Mouse (Mus musculus) liver, embryonic 14.5 days (tissue): ENCODE data around the gene Rbms3. TPM values are rescaled to one million over a fixed set of nuclear protein-coding genes. Genes with fewer than 3 reads are reported as not detected.

Experiments used
- ATAC-seq: fragments of 200-750 bp; cut with Nextera tagmentation; 2 replicates; pipeline ENCODE4 v1.8.0; 2017; ENCODE audit warnings: moderate number of reproducible peaks, mild to moderate bottlenecking, moderate library complexity; ENCODE audit not compliant: insufficient read depth
- DNase-seq, 3 experiments: peaks; one replicate each; pipeline ENCODE4 v3.0.0-alpha.2; 2012 to 2013; ENCODE audit warnings: low read depth in 3 of 3, low spot score in 3 of 3
- H3K27ac ChIP-seq: fragments of 300-500 bp; sonication (generic); 2 replicates; pipeline ENCODE4 v1.5.1; 2014; ENCODE audit warnings: moderate library complexity, mild to moderate bottlenecking, control low read depth, inconsistent platforms
- H3K27me3 ChIP-seq: fragments of 300-500 bp; sonication (generic); 2 replicates; pipeline ENCODE4 v1.6.1; 2014; ENCODE audit warnings: mild to moderate bottlenecking, low read length, moderate library complexity; ENCODE audit not compliant: control insufficient read depth, insufficient read depth
- H3K36me3 ChIP-seq: fragments of 300-500 bp; sonication (generic); replicated peaks from 2 replicates; pipeline ENCODE4 v1.6.1; 2014; ENCODE audit warnings: low read depth; ENCODE audit not compliant: control insufficient read depth, insufficient read depth
- H3K4me1 ChIP-seq, 2 experiments: fragments of 200-500 bp in 1 of 2; fragments of 300-500 bp in 1 of 2; sonication (generic) in 1 of 2; replicated peaks; 2 replicates each; pipeline ENCODE4 v1.6.1; 2012 to 2014; ENCODE audit warnings: antibody characterized with exemption in 1 of 2, inconsistent platforms in 1 of 2, low read length in 1 of 2; ENCODE audit not compliant: control insufficient read depth in 2 of 2, insufficient read depth in 2 of 2
- H3K4me2 ChIP-seq: fragments of 300-500 bp; sonication (generic); 2 replicates; pipeline ENCODE4 v1.6.1; 2014; ENCODE audit warnings: low read depth, mild to moderate bottlenecking, control low read depth, moderate library complexity
- H3K4me3 ChIP-seq, 2 experiments: fragments of 200-500 bp in 1 of 2; fragments of 300-500 bp in 1 of 2; sonication (generic) in 1 of 2; 2 replicates each; pipeline ENCODE4 v1.5.1; 2012 to 2014; ENCODE audit warnings: low read depth in 2 of 2, low read length in 2 of 2, mild to moderate bottlenecking in 2 of 2, control low read depth in 1 of 2, inconsistent platforms in 1 of 2, moderate library complexity in 1 of 2; ENCODE audit not compliant: insufficient read depth in 1 of 2
- H3K9ac ChIP-seq: fragments of 300-500 bp; sonication (generic); replicated peaks from 2 replicates; pipeline ENCODE4 v1.6.1; 2014; ENCODE audit warnings: mild to moderate bottlenecking, control low read depth, moderate library complexity
- H3K9me3 ChIP-seq: fragments of 300-500 bp; sonication (generic); 2 replicates; pipeline ENCODE4 v1.6.1; 2016; ENCODE audit warnings: low read length, mixed read lengths; ENCODE audit not compliant: control insufficient read depth
- CTCF ChIP-seq: IDR thresholded peaks from 2 replicates; pipeline ENCODE4 v1.5.1; 2016; ENCODE audit warnings: antibody characterized with exemption, low read depth, control low read depth
- EP300 ChIP-seq: IDR thresholded peaks from 2 replicates; pipeline ENCODE4 v1.6.1; 2016; ENCODE audit warnings: antibody characterized with exemption, low read depth
- WGBS: fragments of 180-500 bp; shearing (Covaris S2); extraction: QIAGEN DNeasy Blood & Tissue Kit; methylation state at CpG from one replicate; pipeline ENCODE4 v1.1.7; 2014; ENCODE audit not compliant: insufficient replicate concordance; 5-methylcytosine and 5-hydroxymethylcytosine counted together
- polyA plus RNA-seq, 2 experiments: library from polyadenylated mRNA; depleted of rRNA in 1 of 2; stranded (reverse) in 1 of 2; unstranded in 1 of 2; fragments of >200 nt; fragmentation: Nextera tagmentation in 1 of 2; extraction: Ambion mirVana in 1 of 2; gene quantifications; 2 replicates each; pipeline versions ENCODE4 v1.2.1 to v1.2.3; 2012 to 2014

Gene Rbms3
- polyA plus RNA-seq, 2 experiments: 0.88 to 2.4 TPM

DNA sequence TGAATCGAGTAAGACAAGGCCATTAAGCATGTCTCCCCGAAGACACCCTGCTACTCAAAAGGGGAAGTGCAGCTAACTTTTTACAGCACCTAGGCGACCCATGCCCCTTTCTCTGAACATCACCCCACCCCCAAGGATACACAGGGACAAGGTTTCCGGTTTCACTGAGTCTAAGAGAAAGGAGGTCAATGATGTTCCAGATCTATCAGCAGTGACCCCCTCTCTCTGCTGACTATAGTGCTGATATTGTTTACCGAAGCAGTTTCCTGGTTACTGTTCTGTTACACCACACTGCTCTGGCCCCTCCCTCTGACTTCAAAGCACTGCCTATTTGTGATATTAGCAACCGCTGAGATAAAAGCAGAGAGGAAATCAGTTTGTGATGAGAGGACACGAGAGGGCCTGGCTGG lies 229.4 kb downstream of the Rbms3 start:
- no peaks in the 10 kb centered on the region for H3K36me3 ChIP-seq
- no peaks in the 10 kb centered on the region for H3K27me3 ChIP-seq
- no peak overlapping the region for H3K4me3 ChIP-seq
- no peaks in the 10 kb centered on the region for H3K9me3 ChIP-seq
- DNase-seq (peak in 1 of 3 experiments; percentile 0), ATAC-seq (peak; percentile 64)
- H3K4me1 ChIP-seq: peaks cover 0 to 13% of the 10 kb centered on the region in 2 experiments; a peak in 2 of 4 replicates
- H3K9ac ChIP-seq: no peak overlapping the region
- no peak overlapping the region for H3K27ac ChIP-seq
- no peak for TF ChIP-seq EP300
- no peak for TF ChIP-seq CTCF
- WGBS: 1% methylated on average over 7 of the region's 7 CpGs
- H3K4me2 ChIP-seq: no peak overlapping the region

GRCm38 (mm10) chr9:117397071-117397470 lies 232.6 kb downstream of the Rbms3 start:
- ATAC-seq: no peak

DNA sequence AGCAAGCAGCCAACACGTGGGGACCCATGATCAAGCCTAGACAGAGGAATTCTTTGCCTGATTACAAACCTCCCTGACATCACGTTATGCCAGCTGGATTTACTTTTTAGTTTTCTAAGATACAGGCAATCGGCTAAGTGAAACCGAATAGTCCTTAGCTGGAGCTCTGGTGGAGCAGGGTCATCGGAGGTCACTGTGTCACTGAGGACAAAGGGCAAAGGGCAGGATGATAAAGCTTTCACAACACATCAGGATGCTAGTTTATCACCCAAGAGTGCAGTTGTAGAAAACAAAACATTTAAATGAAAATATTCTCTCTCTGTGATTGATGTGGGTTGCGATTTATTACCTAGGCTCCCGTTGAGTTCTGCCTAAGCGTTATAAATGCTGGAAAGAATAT lies 233.1 kb downstream of the Rbms3 start:
- Histone ChIP-seq H3K9me3 (no peaks in the 10 kb centered on the region), H3K27me3 (no peaks in the 10 kb centered on the region), H3K36me3 (no peaks in the 10 kb centered on the region), H3K27ac (no peak overlapping the region), H3K4me2 (no peak overlapping the region), H3K9ac (no peak overlapping the region), H3K4me1 (peaks cover 0 to 10% of the 10 kb centered on the region in 2 experiments; a peak in 2 of 4 replicates), H3K4me3 (no peak overlapping the region)
- 64% methylated on average over 8 of the region's 8 CpGs for WGBS
- DNase-seq (no peak), ATAC-seq (no peak)
- TF ChIP-seq EP300: no peak
- no peak for TF ChIP-seq CTCF

More at GRCm38 (mm10) chr9:117397071-117397470, 232.6 kb downstream of the Rbms3 start:
- H3K27ac ChIP-seq: no peak overlapping the region
- no peak for DNase-seq
- no peak overlapping the region for H3K4me2 ChIP-seq
- no peak overlapping the region for H3K9ac ChIP-seq
- no peaks in the 10 kb centered on the region for H3K27me3 ChIP-seq
- H3K4me1 ChIP-seq: peaks cover 0 to 10% of the 10 kb centered on the region in 2 experiments; a peak in 2 of 4 replicates
- H3K9me3 ChIP-seq: no peaks in the 10 kb centered on the region
- no peaks in the 10 kb centered on the region for H3K36me3 ChIP-seq
- TF ChIP-seq EP300: no peak
- TF ChIP-seq CTCF: no peak
- H3K4me3 ChIP-seq: no peak overlapping the region

DNA sequence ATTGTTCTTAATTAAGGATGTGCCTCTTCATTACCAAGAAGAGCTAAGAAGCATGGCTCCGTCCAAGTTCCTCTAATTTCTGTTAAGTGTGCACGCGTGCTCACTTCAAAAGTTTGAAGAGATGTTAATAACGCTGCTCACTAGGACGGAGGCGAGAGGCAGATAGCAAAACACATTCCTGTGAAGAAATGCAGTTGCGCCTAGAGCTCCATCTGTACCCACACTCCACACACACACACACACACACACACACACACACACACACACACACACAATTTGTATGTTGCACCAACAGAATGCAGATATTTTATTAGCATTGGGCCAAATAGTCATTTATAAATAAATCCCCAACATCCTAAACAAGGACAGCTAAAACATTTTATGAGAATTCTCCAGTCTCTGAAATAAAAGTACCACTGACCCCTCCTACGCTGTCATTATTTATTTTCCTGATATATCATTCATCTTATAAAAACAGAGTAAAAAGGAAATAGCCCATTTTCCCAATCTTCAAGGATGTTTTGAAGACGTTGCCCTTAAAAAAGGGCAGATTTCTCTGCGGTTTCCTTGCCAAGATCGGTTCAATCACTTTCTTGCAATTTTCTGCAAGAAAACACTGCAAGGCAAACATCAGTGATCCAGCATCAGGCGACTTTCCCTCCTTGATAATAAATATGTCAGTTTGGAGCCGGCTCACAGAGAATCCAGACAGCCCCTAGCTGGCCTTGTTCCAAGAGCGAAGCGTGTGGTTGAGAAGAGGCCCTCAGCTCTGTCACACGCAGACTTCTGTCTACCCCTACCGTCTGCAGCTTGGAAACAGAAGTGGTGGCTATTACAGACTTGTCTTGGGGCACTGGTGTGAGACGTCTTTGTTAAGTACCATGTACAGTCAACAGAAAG lies 235.8 kb downstream of the Rbms3 start:
- 65% methylated on average over 18 of the region's 18 CpGs for WGBS
- H3K4me3 ChIP-seq: no peak overlapping the region
- no peaks in the 10 kb centered on the region for H3K36me3 ChIP-seq
- no peak overlapping the region for H3K4me2 ChIP-seq
- no peaks in the 10 kb centered on the region for H3K4me1 ChIP-seq
- H3K9me3 ChIP-seq: no peaks in the 10 kb centered on the region
- DNase-seq (no peak), ATAC-seq (no peak)
- H3K9ac ChIP-seq: no peak overlapping the region
- H3K27ac ChIP-seq: no peak overlapping the region
- H3K27me3 ChIP-seq: no peaks in the 10 kb centered on the region
- TF ChIP-seq CTCF (no peak), EP300 (no peak)

DNA sequence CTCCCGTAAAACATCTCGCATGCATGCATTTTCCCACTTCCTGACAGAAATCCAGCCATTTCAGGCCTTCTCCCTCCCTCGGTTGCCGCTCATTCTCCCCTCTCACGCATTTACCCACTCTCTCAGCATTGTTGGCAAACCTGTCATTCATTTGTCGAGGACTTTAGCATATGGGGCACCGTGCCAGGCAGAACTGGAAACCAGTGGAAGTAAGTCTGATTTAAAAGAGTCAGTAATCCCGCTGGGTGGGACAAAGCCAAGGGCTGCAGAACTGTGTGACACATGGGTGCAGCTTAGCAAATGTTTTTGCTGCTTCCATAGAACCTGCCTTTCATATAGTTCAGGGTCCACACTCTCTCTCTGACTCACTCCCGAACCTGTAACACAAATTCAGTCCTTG lies 241.7 kb downstream of the Rbms3 start:
- DNase-seq (no peak), ATAC-seq (no peak)
- Histone ChIP-seq H3K4me2 (no peak overlapping the region), H3K9ac (no peak overlapping the region), H3K4me3 (no peak overlapping the region), H3K27me3 (no peaks in the 10 kb centered on the region), H3K27ac (no peak overlapping the region), H3K4me1 (0 out of 4 replicates have a peak, but pooled peaks cover 0 to 2% of the 10 kb centered on the region in 2 experiments), H3K36me3 (no peaks in the 10 kb centered on the region), H3K9me3 (no peaks in the 10 kb centered on the region)
- WGBS: 70% methylated on average over 9 of the region's 9 CpGs
- TF ChIP-seq CTCF: no peak
- no peak for TF ChIP-seq EP300
